Mouse (Mus musculus): ENCODE results near the gene Gm10377. TPM values are rescaled to one million over a fixed set of nuclear protein-coding genes. Genes with fewer than 3 reads are reported as not detected.
"Not testable (repeated sequence)": the region's sequence is repeated elsewhere in the genome, so short reads cannot be mapped to it uniquely, and the experiment has no call there.

Gene Gm10377
- 1.5 TPM in 1 of 2 replicates, not detected in the other for polyA plus RNA-seq (2012; rRNA removed)

DNA sequence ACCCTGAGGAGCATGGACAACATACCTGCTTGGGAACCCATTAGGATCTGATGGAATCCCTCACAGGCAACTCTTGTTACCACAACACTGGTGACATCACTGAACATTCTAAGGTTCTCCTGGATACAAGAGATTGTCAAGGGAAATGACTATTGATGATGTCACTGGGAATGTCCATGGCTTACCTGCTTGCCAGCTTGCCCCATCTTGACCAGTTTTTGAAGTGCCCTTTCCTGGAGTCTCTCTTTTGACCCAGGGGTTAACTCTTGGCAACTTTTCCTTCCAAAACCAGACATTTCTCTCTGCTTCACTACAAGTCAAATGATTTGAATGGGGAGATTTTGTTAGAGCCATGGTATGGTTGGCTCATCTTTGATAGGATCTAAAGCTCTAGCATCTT is at the start of gene Gm10377:
TSS of gene Gm10377 (minus strand) at position 101 of the 400 bp plus-strand sequence.
- H3K36me3 ChIP-seq (ENCODE audit: control insufficient read depth, insufficient read depth, low read length); H3K4me1 ChIP-seq (ENCODE audit: control insufficient read depth, insufficient read depth, low read length); H3K4me3 ChIP-seq (ENCODE audit: control insufficient read depth, low read depth, low read length); H3K27ac ChIP-seq (ENCODE audit: control insufficient read depth, insufficient read depth, low read depth, low read length); H3K27me3 ChIP-seq (ENCODE audit: control insufficient read depth, insufficient read depth, low read length): not testable (repeated sequence)

GRCm38 (mm10) chr14:42768721-42769120 is 29.1 kb downstream of the Gm10377 start, which contains the start of gene Gm3015:
Gm3015 (minus strand) TSS chr14:42768821.
- H3K4me3 ChIP-seq (ENCODE audit: control insufficient read depth, low read depth, low read length); H3K27ac ChIP-seq (ENCODE audit: control insufficient read depth, insufficient read depth, low read depth, low read length); H3K4me1 ChIP-seq (ENCODE audit: control insufficient read depth, insufficient read depth, low read length); H3K27me3 ChIP-seq (ENCODE audit: control insufficient read depth, insufficient read depth, low read length); H3K36me3 ChIP-seq (ENCODE audit: control insufficient read depth, insufficient read depth, low read length): not testable (repeated sequence)

Other genes starting within 250 kb of the Gm10377 start
- 0.17 TPM in 1 of 2 replicates, not detected in the other for gene Gm17124, start 198.1 kb downstream of the Gm10377 start, polyA plus RNA-seq (2012; rRNA removed)
- gene Gm3633, start 156.1 kb downstream of the Gm10377 start, polyA plus RNA-seq (2012; rRNA removed), result 0.11 TPM in 1 of 2 replicates, not detected in the other
- gene Gm10378, start 142.0 kb downstream of the Gm10377 start, polyA plus RNA-seq (2012; rRNA removed), result not detected in 2 replicates
- gene Gm3015, start 29.2 kb downstream of the Gm10377 start, polyA plus RNA-seq (2012; rRNA removed), result 0.17 TPM in 1 of 2 replicates, not detected in the other
- 0.61 and 0.64 TPM in 2 replicates for gene Gm21977, start 55.5 kb upstream of the Gm10377 start, polyA plus RNA-seq (2012; rRNA removed)
- gene Gm8082, start 195.6 kb upstream of the Gm10377 start, polyA plus RNA-seq (2012; rRNA removed), result 0.16 and 0.26 TPM in 2 replicates
- gene Gm10376, start 217.6 kb upstream of the Gm10377 start, polyA plus RNA-seq (2012; rRNA removed), result 11.4 and 20.4 TPM in 2 replicates